Mouse (Mus musculus): ENCODE data around the gene Hhat. TPM values are rescaled to one million over a fixed set of nuclear protein-coding genes. Genes with fewer than 3 reads are reported as not detected.

Hhat gene
- polyA plus RNA-seq, 1 experiment from 2014 or later: 3.5 TPM

DNA sequence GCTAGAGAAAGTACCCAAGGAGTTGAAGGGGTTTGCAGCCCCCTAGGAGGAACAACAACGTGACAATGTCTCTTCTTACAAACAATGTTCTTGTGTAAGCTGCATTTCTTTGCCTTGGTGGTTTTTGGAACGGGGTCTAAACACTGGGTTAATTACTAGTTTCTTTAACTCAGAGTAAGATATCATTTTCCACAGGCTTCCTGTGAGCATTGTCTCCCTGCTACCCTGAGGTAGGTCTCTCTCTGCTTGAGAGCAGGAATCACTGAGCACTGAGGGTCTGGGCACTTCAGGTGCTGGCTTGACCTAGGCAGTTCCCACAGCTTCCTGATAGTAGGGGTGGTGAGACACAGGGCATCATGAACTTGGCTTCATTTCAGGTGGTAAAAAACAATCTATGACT is 323.4 kb downstream of the Hhat start:
- ATAC-seq (no peak), DNase-seq (ENCODE audit: low spot score) (no peak)
- peaks cover 10% of the 10 kb centered on the region for H3K4me1 ChIP-seq (ENCODE audit: control insufficient read depth, insufficient read depth, low read length)
- WGBS: 56% methylated on average over 2 of the region's 2 CpGs
- no peak overlapping the region for H3K4me3 ChIP-seq (ENCODE audit: low read depth, low read length)
- H3K36me3 ChIP-seq (ENCODE audit: control insufficient read depth, insufficient read depth, low read length): no peaks in the 10 kb centered on the region
- no peak overlapping the region for H3K27ac ChIP-seq (ENCODE audit: low read depth, low read length)
- H3K4me2 ChIP-seq (ENCODE audit: low read length): no peak overlapping the region
- H3K27me3 ChIP-seq (replicated peaks; ENCODE audit: control insufficient read depth, insufficient read depth, low read length): no peaks in the 10 kb centered on the region
- no peaks in the 10 kb centered on the region for H3K9me3 ChIP-seq (replicated peaks; ENCODE audit: control insufficient read depth, low read length)
- no peak overlapping the region for H3K9ac ChIP-seq (ENCODE audit: low read length)

Other genes starting within 250 kb of the Hhat start
- gene Sertad4, start 84.5 kb upstream of the Hhat start, polyA plus RNA-seq (2014; fragmentation: Nextera tagmentation; extraction: Ambion mirVana): 20.8 and 26.2 TPM in 2 replicates

Measured in forebrain, embryonic 14.5 days (tissue).